Mouse (Mus musculus): ENCODE measurements at regions not wholly inside any gene's neighbourhood (a gene's known extent, or its start where the extent isn't known, plus 50 kb on each side); places are given as distances from the start of the nearest gene placed in this dataset.

DNA sequence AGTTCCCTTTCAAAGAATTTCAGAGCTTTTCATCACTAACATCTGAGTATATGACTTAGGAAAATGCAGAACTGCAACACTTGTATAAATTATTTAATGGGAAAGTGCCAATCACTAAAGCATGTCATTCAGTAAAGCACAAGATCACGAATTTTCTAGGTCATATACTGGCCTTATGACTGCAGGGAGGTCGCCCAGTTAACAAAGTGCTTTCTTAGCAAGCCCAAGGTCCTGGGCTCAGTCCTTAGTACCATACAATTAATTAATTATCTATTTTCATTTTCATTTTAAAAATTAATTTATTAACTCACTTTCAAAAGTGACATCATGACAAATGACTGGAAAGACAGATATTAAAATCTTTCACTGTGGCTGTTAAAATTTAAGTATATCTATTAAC, 228.5 kb upstream of the Atp2b1 start:
- Histone ChIP-seq H3K4me2 (ENCODE audit: low read depth, low read length) (no peak overlapping the region), H3K27ac (ENCODE audit: low read length) (no peak overlapping the region), H3K9me3 (ENCODE audit: control insufficient read depth, low read length) (no peaks in the 10 kb centered on the region), H3K36me3 (ENCODE audit: control insufficient read depth, insufficient read depth, low read length) (no peaks in the 10 kb centered on the region), H3K4me1 (ENCODE audit: control insufficient read depth, insufficient read depth, low read length) (0 out of 2 replicates have a peak, but pooled peaks cover 3% of the 10 kb centered on the region), H3K27me3 (replicated peaks; ENCODE audit: control insufficient read depth, insufficient read depth, low read length) (no peaks in the 10 kb centered on the region), H3K4me3 (ENCODE audit: low read length) (no peak overlapping the region), H3K9ac (ENCODE audit: low read depth, low read length) (no peak overlapping the region)
- ATAC-seq: no peak
- 84% methylated on average over 2 of the region's 2 CpGs for WGBS

DNA sequence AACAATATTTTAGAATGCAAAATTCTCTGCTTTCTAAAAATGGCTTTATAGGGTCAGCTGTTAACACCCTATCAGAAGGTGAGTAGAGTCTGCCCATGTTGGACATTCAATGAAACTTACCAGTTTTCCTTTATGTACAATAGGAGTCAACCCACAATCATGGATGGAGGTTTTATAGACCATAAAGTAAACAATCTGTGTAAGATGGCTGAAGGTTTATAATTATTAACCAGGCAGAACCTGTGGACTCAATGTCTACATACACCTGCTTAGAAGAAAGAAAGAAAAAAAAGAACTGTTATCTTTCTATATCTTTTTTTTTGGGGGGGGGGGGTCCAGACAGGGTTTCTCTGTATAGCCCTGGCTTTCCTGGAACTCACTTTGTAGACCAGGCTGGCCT, 227.8 kb upstream of the Atp2b1 start:
- ATAC-seq: peak; percentile 66
- H3K4me2 ChIP-seq (ENCODE audit: low read depth, low read length): no peak overlapping the region
- no peaks in the 10 kb centered on the region for H3K9me3 ChIP-seq (ENCODE audit: control insufficient read depth, low read length)
- 0 out of 2 replicates have a peak, but pooled peaks cover 3% of the 10 kb centered on the region for H3K4me1 ChIP-seq (ENCODE audit: control insufficient read depth, insufficient read depth, low read length)
- no peaks in the 10 kb centered on the region for H3K27me3 ChIP-seq (replicated peaks; ENCODE audit: control insufficient read depth, insufficient read depth, low read length)
- H3K27ac ChIP-seq (ENCODE audit: low read length): no peak overlapping the region
- no peak overlapping the region for H3K4me3 ChIP-seq (ENCODE audit: low read length)
- H3K36me3 ChIP-seq (ENCODE audit: control insufficient read depth, insufficient read depth, low read length): no peaks in the 10 kb centered on the region
- no peak overlapping the region for H3K9ac ChIP-seq (ENCODE audit: low read depth, low read length)

DNA sequence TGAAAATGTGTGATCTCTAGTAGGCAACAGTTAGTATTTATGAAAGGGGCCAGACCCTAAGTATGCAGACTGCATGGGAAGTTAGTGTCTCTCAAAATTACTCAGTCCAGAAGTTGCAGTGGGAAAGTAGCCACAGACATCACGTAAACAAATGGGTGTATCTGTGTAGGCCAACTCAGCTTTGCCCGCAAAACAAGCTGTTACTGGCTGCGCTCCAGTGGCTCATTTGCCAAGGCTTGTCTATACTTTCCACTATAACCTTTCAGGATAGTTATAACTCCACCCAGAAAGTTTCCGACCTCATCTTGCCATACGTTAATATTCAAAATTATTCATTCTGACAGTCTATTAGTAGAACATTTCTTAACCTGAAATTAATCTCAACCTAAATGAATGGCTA, 222.4 kb upstream of the Atp2b1 start:
- Histone ChIP-seq H3K27ac (ENCODE audit: low read length) (no peak overlapping the region), H3K9ac (ENCODE audit: low read depth, low read length) (no peak overlapping the region), H3K4me1 (ENCODE audit: control insufficient read depth, insufficient read depth, low read length) (no peaks in the 10 kb centered on the region), H3K36me3 (ENCODE audit: control insufficient read depth, insufficient read depth, low read length) (no peaks in the 10 kb centered on the region), H3K27me3 (replicated peaks; ENCODE audit: control insufficient read depth, insufficient read depth, low read length) (no peaks in the 10 kb centered on the region), H3K9me3 (ENCODE audit: control insufficient read depth, low read length) (no peaks in the 10 kb centered on the region), H3K4me2 (ENCODE audit: low read depth, low read length) (no peak overlapping the region), H3K4me3 (ENCODE audit: low read length) (no peak overlapping the region)
- 77% methylated on average over 5 of the region's 5 CpGs for WGBS
- no peak for ATAC-seq

DNA sequence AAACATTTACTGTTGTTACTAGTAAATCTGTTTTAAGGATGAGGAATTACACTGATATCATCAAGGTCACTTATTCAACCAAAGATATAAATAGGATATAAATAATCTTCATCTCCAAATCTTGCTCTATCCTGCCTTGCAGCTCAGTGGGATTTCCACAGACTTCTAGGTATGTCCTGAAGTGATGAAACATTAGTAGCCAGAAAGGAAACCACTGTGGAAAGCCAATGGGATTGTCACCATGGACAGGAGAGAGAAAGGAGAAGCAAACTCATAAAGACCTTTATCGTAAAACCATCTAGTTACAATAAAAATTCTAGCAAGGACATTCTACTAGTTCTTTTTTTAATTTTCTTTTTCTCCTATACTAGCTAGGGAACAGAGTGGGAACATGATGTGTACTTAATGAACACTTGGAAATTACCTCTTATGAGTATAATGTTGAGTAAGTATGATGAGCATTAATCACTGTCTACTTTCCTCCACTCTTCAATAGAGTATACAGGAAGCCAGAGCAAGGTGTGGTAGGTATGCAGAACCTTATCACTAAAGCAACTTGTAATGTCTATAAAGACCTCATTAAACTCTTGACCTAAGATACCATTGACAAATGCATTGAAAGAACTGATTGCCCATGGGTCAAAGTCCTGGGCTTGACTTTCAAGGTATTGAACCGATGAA, 219.4 kb upstream of the Atp2b1 start:
- H3K4me1 ChIP-seq (ENCODE audit: control insufficient read depth, insufficient read depth, low read length): no peaks in the 10 kb centered on the region
- peak; percentile 98 for ATAC-seq
- 65% methylated on average over 2 of the region's 2 CpGs for WGBS

DNA sequence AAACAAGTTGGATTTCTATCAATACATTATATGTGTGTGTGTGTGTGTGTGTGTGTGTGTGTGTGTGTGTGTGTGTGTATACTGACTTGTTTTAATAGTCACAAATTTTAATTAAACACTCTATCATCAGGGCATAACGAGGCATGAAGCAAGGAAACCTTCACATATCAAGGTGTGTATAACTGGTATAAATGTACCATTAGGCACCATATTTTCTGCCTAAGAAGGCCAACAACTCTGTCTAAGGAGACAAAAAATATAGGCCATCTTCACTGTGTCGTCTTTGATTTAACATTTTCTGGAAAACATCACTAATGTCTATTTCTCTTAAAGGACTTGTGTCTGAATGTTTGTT, 218.9 kb upstream of the Atp2b1 start:
- H3K4me2 ChIP-seq (ENCODE audit: low read depth, low read length): no peak overlapping the region
- 74% methylated on average over 2 of the region's 2 CpGs for WGBS
- ATAC-seq: peak; percentile 67

More for the DNA sequence above, 219.4 kb upstream of the Atp2b1 start:
- no peak overlapping the region for H3K4me3 ChIP-seq (ENCODE audit: low read length)
- H3K4me2 ChIP-seq (ENCODE audit: low read depth, low read length): no peak overlapping the region
- H3K9ac ChIP-seq (ENCODE audit: low read depth, low read length): no peak overlapping the region
- no peaks in the 10 kb centered on the region for H3K36me3 ChIP-seq (ENCODE audit: control insufficient read depth, insufficient read depth, low read length)
- H3K27me3 ChIP-seq (replicated peaks; ENCODE audit: control insufficient read depth, insufficient read depth, low read length): no peaks in the 10 kb centered on the region
- H3K27ac ChIP-seq (ENCODE audit: low read length): no peak overlapping the region
- no peaks in the 10 kb centered on the region for H3K9me3 ChIP-seq (ENCODE audit: control insufficient read depth, low read length)

DNA sequence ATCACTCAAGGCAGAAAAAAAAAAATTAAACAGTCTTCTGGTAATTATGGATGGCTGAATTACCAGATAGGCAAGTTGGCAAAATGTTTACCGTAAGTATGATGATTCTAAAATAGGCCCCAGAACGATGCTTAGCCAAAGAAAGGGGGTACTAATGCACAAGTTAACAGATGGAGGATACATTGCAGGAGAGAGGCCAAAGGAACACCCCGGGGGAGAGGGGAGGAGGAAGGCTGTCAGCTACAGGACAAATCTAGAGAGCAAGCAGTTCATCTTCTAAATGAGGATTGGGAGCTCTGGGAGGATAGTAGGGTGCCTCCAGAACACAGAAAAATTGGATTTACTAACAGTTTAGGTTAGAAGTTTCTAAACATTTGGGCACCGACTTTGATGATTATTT, 216.3 kb upstream of the Atp2b1 start:
- H3K27ac ChIP-seq (ENCODE audit: low read length): no peak overlapping the region
- no peak overlapping the region for H3K4me3 ChIP-seq (ENCODE audit: low read length)
- no peak overlapping the region for H3K9ac ChIP-seq (ENCODE audit: low read depth, low read length)
- H3K9me3 ChIP-seq (ENCODE audit: control insufficient read depth, low read length): no peaks in the 10 kb centered on the region
- no peak overlapping the region for H3K4me2 ChIP-seq (ENCODE audit: low read depth, low read length)
- H3K27me3 ChIP-seq (replicated peaks; ENCODE audit: control insufficient read depth, insufficient read depth, low read length): no peaks in the 10 kb centered on the region
- H3K4me1 ChIP-seq (ENCODE audit: control insufficient read depth, insufficient read depth, low read length): no peaks in the 10 kb centered on the region
- ATAC-seq: no peak
- H3K36me3 ChIP-seq (ENCODE audit: control insufficient read depth, insufficient read depth, low read length): no peaks in the 10 kb centered on the region
- 70% methylated on average over 4 of the region's 4 CpGs for WGBS

More for the DNA sequence above, 218.9 kb upstream of the Atp2b1 start:
- Histone ChIP-seq H3K9ac (ENCODE audit: low read depth, low read length) (no peak overlapping the region), H3K36me3 (ENCODE audit: control insufficient read depth, insufficient read depth, low read length) (no peaks in the 10 kb centered on the region), H3K27ac (ENCODE audit: low read length) (no peak overlapping the region), H3K27me3 (replicated peaks; ENCODE audit: control insufficient read depth, insufficient read depth, low read length) (no peaks in the 10 kb centered on the region), H3K4me3 (ENCODE audit: low read length) (no peak overlapping the region), H3K9me3 (ENCODE audit: control insufficient read depth, low read length) (no peaks in the 10 kb centered on the region), H3K4me1 (ENCODE audit: control insufficient read depth, insufficient read depth, low read length) (no peaks in the 10 kb centered on the region)

DNA sequence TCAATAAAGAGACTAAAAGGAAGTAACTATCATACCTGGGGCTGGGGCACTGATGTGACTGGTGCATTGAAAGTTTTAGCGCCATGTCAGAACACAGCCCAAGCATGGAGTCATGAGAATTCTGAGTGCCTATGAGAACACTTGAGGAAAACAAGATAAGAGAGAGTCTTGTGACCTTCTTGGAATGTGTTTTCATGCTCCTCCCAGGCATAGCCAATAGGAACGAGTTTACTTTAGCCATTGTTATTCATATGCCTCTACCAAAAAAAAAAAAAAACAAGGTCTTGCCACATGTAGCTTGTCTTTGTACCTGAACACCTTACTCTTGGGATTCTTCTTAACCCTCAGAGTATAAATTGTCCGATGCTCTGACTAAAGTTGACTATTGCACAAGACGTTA, 214.6 kb upstream of the Atp2b1 start:
- no peak for ATAC-seq
- Histone ChIP-seq H3K4me3 (ENCODE audit: low read length) (no peak overlapping the region), H3K4me1 (ENCODE audit: control insufficient read depth, insufficient read depth, low read length) (peaks cover 2% of the 10 kb centered on the region; the same call in 1 of the 2 replicates), H3K9ac (ENCODE audit: low read depth, low read length) (no peak overlapping the region), H3K27ac (ENCODE audit: low read length) (no peak overlapping the region), H3K9me3 (ENCODE audit: control insufficient read depth, low read length) (no peaks in the 10 kb centered on the region), H3K27me3 (replicated peaks; ENCODE audit: control insufficient read depth, insufficient read depth, low read length) (no peaks in the 10 kb centered on the region), H3K36me3 (ENCODE audit: control insufficient read depth, insufficient read depth, low read length) (no peaks in the 10 kb centered on the region), H3K4me2 (ENCODE audit: low read depth, low read length) (no peak overlapping the region)
- 87% methylated on average over 4 of the region's 4 CpGs for WGBS

DNA sequence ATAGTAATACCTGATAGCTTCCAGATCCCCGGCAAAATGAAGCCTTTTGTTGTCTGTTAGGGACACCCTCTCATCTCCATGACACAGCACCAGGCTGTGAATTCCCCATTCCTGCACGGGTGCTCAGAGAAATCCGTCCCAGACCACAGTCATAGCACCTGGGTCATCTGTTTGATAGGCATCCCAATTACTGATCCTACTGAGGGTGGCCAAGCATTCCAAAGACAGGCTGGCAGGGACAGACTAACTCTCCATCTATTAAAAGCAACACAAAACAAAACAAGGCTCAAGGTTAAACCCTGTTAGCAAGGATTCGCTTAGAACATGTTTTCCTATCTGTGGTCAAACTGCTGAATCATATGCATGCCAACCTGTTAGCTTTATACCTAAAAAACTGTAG, 213.8 kb upstream of the Atp2b1 start:
- no peak overlapping the region for H3K27ac ChIP-seq (ENCODE audit: low read length)
- no peaks in the 10 kb centered on the region for H3K27me3 ChIP-seq (replicated peaks; ENCODE audit: control insufficient read depth, insufficient read depth, low read length)
- ATAC-seq: no peak
- no peak overlapping the region for H3K9ac ChIP-seq (ENCODE audit: low read depth, low read length)
- WGBS: 71% methylated on average over 4 of the region's 4 CpGs
- H3K4me1 ChIP-seq (ENCODE audit: control insufficient read depth, insufficient read depth, low read length): peaks cover 2% of the 10 kb centered on the region; the same call in 1 of the 2 replicates
- no peaks in the 10 kb centered on the region for H3K9me3 ChIP-seq (ENCODE audit: control insufficient read depth, low read length)
- H3K36me3 ChIP-seq (ENCODE audit: control insufficient read depth, insufficient read depth, low read length): no peaks in the 10 kb centered on the region
- no peak overlapping the region for H3K4me2 ChIP-seq (ENCODE audit: low read depth, low read length)
- no peak overlapping the region for H3K4me3 ChIP-seq (ENCODE audit: low read length)

DNA sequence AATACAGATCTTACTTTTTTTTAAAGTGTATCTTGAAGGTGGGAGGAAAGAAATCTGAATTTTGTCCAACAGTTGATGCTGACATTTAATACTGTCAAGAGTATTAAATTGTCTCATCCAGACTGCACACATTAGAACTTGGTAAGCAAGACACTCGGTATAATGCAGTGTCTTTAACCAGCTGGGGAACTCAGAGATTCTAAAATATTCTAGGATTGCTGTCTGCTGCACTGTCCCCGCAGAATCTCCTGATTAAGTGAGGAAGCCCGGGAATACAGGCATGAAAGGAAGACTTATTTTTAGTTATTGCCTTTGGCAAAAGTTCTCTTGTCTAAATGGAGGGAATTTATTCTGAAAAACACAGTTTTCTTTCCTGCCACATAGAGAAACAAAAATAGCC, 212.9 kb upstream of the Atp2b1 start:
- 49% methylated on average over 3 of the region's 3 CpGs for WGBS

More for the DNA sequence above, 212.9 kb upstream of the Atp2b1 start:
- H3K4me1 ChIP-seq (ENCODE audit: control insufficient read depth, insufficient read depth, low read length): peaks cover 2% of the 10 kb centered on the region; the same call in 1 of the 2 replicates
- H3K4me2 ChIP-seq (ENCODE audit: low read depth, low read length): no peak overlapping the region
- H3K27ac ChIP-seq (ENCODE audit: low read length): no peak overlapping the region
- no peak overlapping the region for H3K4me3 ChIP-seq (ENCODE audit: low read length)
- no peak overlapping the region for H3K9ac ChIP-seq (ENCODE audit: low read depth, low read length)
- no peaks in the 10 kb centered on the region for H3K9me3 ChIP-seq (ENCODE audit: control insufficient read depth, low read length)
- no peak for ATAC-seq
- H3K27me3 ChIP-seq (replicated peaks; ENCODE audit: control insufficient read depth, insufficient read depth, low read length): no peaks in the 10 kb centered on the region
- no peaks in the 10 kb centered on the region for H3K36me3 ChIP-seq (ENCODE audit: control insufficient read depth, insufficient read depth, low read length)

Data from intestine, embryonic 16.5 days (tissue).